Mouse (Mus musculus) neural tube, embryonic 13.5 days (tissue): ENCODE measurements around the gene Gm20547. TPM values are rescaled to one million over a fixed set of nuclear protein-coding genes. Genes with fewer than 3 reads are reported as not detected.

Experiments used
- ATAC-seq: fragments of 200-750 bp; cut with Nextera tagmentation; 2 replicates; pipeline ENCODE4 v1.8.0; 2017; ENCODE audit warnings: low read depth, mild to moderate bottlenecking, moderate TSS enrichment, moderate library complexity
- H3K27ac ChIP-seq: fragments of 300-500 bp; sonication (generic); replicated peaks from 2 replicates; pipeline ENCODE4 v1.5.1; 2015; ENCODE audit warnings: moderate library complexity, mild to moderate bottlenecking, inconsistent platforms
- H3K27me3 ChIP-seq: fragments of 300-500 bp; sonication (generic); 2 replicates; pipeline ENCODE4 v1.6.1; 2015; ENCODE audit warnings: mild to moderate bottlenecking, inconsistent platforms
- H3K36me3 ChIP-seq: fragments of 300-500 bp; sonication (generic); 2 replicates; pipeline ENCODE4 v1.6.1; 2015; ENCODE audit warnings: mild to moderate bottlenecking, inconsistent platforms
- H3K4me1 ChIP-seq: fragments of 300-500 bp; sonication (generic); replicated peaks from 2 replicates; pipeline ENCODE4 v1.6.1; 2015; ENCODE audit warnings: inconsistent platforms
- H3K4me2 ChIP-seq: fragments of 300-500 bp; sonication (generic); 2 replicates; pipeline ENCODE4 v1.6.1; 2015; ENCODE audit warnings: inconsistent platforms, mild to moderate bottlenecking, moderate library complexity
- H3K4me3 ChIP-seq: fragments of 300-500 bp; sonication (generic); 2 replicates; pipeline ENCODE4 v1.5.1; 2015; ENCODE audit warnings: mild to moderate bottlenecking, inconsistent platforms
- H3K9ac ChIP-seq: fragments of 300-500 bp; sonication (generic); 2 replicates; pipeline ENCODE4 v1.6.1; 2015; ENCODE audit warnings: moderate library complexity, mild to moderate bottlenecking, inconsistent platforms
- H3K9me3 ChIP-seq: fragments of 300-500 bp; sonication (generic); 2 replicates; pipeline ENCODE4 v1.6.1; 2016; ENCODE audit warnings: inconsistent platforms
- WGBS: fragments of 180-500 bp; shearing (Covaris S2); methylation state at CpG from one replicate; pipeline ENCODE4 v1.1.7; 2015; 5-methylcytosine and 5-hydroxymethylcytosine counted together
- polyA plus RNA-seq: library from polyadenylated mRNA; unstranded; fragments of >200 nt; fragmentation: Nextera tagmentation; extraction: Ambion mirVana; gene quantifications from 2 replicates; pipeline ENCODE4 v1.2.1, GENCODE M21; 2015

Gm20547 gene
- polyA plus RNA-seq, result not detected in 2 replicates

DNA sequence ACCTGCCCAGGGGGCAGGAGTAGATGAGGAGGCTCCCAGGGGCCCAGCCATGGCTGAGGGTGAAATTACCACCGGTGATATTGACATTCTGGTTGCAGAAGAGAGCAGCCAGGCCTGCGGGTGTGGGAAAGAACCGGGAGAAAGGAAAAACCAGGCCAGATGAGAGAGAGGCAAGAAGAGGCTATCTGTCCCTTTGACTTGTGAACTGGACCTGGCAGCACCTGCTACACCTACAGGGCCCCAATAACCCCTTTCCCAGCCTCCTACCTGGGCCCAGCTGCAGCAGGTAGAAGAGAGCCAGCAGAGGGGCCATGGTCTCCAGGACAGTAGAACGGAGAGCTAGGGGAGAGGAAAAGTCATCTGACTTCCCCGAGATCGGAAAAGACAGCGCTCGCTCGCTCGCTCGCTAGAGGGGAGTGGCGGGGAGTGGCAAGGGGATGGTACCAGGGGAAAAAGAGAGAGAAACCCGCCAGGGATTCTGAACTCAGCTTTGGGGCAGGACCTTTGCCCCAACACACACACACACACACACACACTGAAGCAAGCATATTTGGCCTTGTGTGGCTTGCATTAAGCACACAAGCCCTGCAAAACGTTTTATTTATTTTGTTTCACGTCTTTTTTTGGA is at the start of gene Gm20547:
Gene Gm20547 (minus strand): TSS at position 360 of the 628 bp plus-strand sequence.
- H3K9ac ChIP-seq, result peak within 1 kb of the TSS; percentile 45; the same call in 1 of the 2 replicates
- H3K4me2 ChIP-seq, result peak within 1 kb of the TSS; percentile 22; the same call in 1 of the 2 replicates
- WGBS, result 9% methylated on average over 15 of the region's 15 CpGs
- no peak within 1 kb of the TSS for H3K4me3 ChIP-seq
- ATAC-seq, result no peak
- no peaks in the 10 kb centered on the region for H3K4me1 ChIP-seq
- H3K27ac ChIP-seq, result no peak within 1 kb of the TSS
- no peaks in the 10 kb centered on the region for H3K9me3 ChIP-seq
- peaks cover 12% of the 10 kb centered on the region for H3K27me3 ChIP-seq
- no peaks in the 10 kb centered on the region for H3K36me3 ChIP-seq

DNA sequence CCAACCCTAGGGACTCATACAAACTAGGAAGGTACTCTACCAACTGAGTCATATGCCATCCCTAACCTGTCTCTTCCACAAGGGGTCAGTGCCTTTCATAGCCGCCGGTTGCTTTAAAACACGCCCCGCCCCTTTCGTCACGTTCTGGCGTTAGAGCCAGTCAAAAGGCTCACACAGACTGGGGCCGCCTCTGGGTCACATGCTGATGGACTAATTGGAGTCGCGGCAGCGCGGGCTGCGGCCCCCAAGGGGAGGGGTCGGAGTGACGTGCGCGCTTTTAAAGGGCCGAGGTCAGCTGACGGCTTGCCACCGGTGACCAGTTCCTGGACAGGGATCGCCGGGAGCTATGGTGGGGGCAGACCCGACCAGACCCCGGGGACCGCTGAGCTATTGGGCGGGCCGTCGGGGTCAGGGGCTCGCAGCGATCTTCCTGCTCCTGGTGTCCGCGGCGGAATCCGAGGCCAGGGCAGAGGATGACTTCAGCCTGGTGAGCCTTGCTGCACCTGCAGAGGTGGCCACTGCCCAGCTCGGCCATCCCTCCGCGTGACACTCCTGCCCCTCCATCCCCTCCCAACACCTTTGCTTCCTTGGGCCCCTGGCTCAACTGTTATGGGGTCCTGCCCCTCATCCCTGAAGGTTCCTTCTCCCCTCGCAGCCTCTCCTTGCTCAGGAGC is 49.4 kb upstream of the Gm20547 start, which contains the start of gene Neu1:
Gene Neu1 (plus strand): TSS at position 193 of the 674 bp plus-strand sequence.
- Histone ChIP-seq H3K36me3 (peaks cover 20% of the 10 kb centered on the region), H3K4me2 (peak within 1 kb of the TSS; percentile 92), H3K9me3 (no peaks in the 10 kb centered on the region), H3K9ac (peak within 1 kb of the TSS; percentile 84), H3K4me1 (peaks cover 12% of the 10 kb centered on the region), H3K27me3 (no peaks in the 10 kb centered on the region), H3K27ac (peak within 1 kb of the TSS; percentile 71), H3K4me3 (peak within 1 kb of the TSS; percentile 68)
- WGBS, result under 1% methylated on average over 36 of the region's 38 CpGs
- ATAC-seq, result peak; percentile 97

DNA sequence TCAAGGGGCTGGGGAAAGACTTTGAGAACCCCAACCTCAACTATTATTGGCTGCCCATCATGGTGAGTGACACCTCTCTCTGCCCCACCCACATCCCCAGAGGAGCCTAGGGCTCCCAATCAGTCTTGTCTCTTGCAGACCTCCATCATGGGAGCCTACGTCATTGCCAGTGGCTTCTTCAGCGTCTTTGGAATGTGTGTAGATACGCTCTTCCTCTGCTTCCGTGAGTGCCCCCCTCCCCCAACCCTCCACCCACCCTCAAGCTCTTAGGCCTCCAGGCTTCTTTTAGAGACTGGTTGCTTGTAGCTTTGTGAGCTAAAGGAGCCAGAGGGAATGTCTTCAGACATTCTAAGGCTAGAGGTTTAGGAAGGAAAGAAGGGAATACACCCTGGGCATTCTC is 47.0 kb upstream of the Gm20547 start:
- Histone ChIP-seq H3K27ac (no peak overlapping the region), H3K9me3 (no peaks in the 10 kb centered on the region), H3K4me3 (no peak overlapping the region), H3K4me2 (no peak overlapping the region), H3K9ac (no peak overlapping the region), H3K4me1 (peaks cover 12% of the 10 kb centered on the region), H3K27me3 (no peaks in the 10 kb centered on the region), H3K36me3 (peaks cover 2% of the 10 kb centered on the region; the same call in 1 of the 2 replicates)
- 72% methylated on average over 4 of the region's 4 CpGs for WGBS
- no peak for ATAC-seq

DNA sequence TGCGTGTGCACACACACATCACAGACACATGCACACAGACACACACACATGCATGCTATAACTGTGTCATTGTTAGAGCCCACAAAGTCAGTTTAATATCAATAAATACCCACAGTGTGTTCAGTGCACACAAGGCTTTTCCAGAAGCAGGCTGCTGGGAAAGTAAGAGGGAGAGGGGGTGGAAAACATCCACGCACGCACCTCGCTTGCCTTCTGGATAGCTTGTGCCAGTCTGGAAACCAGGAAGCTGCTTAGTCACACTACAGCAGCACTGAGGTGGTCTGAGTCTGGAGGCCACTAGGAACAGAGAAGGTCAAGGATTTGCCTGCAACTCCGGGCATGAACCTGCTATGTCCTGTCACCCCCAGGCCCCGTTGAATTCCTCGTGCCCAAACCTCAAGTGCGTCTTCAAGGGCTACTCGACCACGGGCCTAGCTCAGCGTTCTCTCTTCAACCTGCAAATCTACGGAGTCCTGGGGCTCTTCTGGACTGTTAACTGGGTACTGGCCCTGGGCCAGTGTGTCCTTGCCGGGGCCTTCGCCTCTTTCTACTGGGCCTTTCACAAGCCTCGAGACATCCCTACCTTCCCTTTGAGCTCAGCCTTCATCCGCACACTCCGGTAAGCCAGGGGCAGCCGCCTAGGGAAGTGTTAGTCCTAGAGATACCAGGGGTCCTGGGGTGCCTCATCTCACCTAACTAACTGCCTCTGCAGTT is 45.6 kb upstream of the Gm20547 start:
- no peaks in the 10 kb centered on the region for H3K36me3 ChIP-seq
- H3K4me3 ChIP-seq, result no peak overlapping the region
- H3K27me3 ChIP-seq, result no peaks in the 10 kb centered on the region
- H3K9ac ChIP-seq, result no peak overlapping the region
- H3K4me1 ChIP-seq, result peaks cover 11% of the 10 kb centered on the region
- no peak for ATAC-seq
- 87% methylated on average over 18 of the region's 18 CpGs for WGBS
- no peaks in the 10 kb centered on the region for H3K9me3 ChIP-seq
- H3K27ac ChIP-seq, result no peak overlapping the region
- no peak overlapping the region for H3K4me2 ChIP-seq

GRCm38 (mm10) chr17:34924258-34924657 is 42.4 kb upstream of the Gm20547 start:
- Histone ChIP-seq H3K4me1 (no peaks in the 10 kb centered on the region), H3K4me3 (no peak overlapping the region), H3K36me3 (no peaks in the 10 kb centered on the region), H3K9ac (no peak overlapping the region), H3K4me2 (no peak overlapping the region), H3K27ac (no peak overlapping the region), H3K9me3 (no peaks in the 10 kb centered on the region), H3K27me3 (no peaks in the 10 kb centered on the region)
- WGBS, result 69% methylated on average over 5 of the region's 5 CpGs
- ATAC-seq, result no peak

DNA sequence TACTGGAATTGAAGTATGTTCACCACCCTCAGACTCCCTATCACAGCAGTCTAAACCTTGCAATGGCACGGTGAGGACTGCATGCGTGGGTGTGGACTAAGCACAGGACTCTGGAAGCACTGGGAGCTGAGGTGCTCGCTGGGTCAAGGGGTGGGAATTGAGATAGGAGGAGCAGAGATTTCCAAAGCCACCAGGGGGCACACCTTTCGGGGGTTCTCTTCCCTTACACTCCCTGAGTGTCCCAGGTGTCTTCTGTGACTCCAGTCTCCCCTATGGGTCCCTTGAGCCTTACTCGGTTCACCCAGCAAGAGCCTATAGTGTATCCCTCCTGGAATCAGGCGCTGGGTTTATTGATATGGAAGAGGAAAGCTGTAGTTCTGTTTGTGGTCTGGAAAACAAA is 41.1 kb upstream of the Gm20547 start:
- no peaks in the 10 kb centered on the region for H3K27me3 ChIP-seq
- no peak overlapping the region for H3K27ac ChIP-seq
- no peak overlapping the region for H3K9ac ChIP-seq
- no peak overlapping the region for H3K4me3 ChIP-seq
- H3K36me3 ChIP-seq, result no peaks in the 10 kb centered on the region
- ATAC-seq, result no peak
- H3K4me1 ChIP-seq, result no peaks in the 10 kb centered on the region
- 54% methylated on average over 6 of the region's 6 CpGs for WGBS
- no peaks in the 10 kb centered on the region for H3K9me3 ChIP-seq
- H3K4me2 ChIP-seq, result no peak overlapping the region

DNA sequence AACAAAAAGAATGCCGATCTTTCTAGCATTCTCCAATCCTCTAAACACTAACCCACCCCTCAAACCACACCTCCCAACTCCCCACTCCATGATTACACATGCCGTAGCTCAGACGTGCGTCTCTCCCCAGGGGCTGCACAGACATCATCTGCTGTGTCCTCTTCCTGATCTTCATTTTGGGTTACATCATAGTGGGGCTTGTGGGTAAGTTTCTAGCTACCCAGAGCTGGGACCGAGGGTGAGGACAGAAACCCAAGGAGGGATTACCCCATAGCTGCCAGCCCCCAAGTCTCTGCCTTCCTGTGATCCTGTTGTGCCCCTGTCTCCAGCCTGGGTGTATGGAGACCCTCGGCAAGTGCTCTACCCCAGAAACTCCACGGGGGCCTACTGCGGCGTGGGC is 35.3 kb upstream of the Gm20547 start:
- Histone ChIP-seq H3K4me1 (no peaks in the 10 kb centered on the region; the same call in 1 of the 2 replicates), H3K9ac (no peak overlapping the region), H3K4me3 (no peak overlapping the region), H3K27ac (no peak overlapping the region), H3K4me2 (no peak overlapping the region), H3K27me3 (no peaks in the 10 kb centered on the region), H3K36me3 (peaks cover 19% of the 10 kb centered on the region), H3K9me3 (no peaks in the 10 kb centered on the region)
- no peak for ATAC-seq
- WGBS, result 81% methylated on average over 9 of the region's 9 CpGs

DNA sequence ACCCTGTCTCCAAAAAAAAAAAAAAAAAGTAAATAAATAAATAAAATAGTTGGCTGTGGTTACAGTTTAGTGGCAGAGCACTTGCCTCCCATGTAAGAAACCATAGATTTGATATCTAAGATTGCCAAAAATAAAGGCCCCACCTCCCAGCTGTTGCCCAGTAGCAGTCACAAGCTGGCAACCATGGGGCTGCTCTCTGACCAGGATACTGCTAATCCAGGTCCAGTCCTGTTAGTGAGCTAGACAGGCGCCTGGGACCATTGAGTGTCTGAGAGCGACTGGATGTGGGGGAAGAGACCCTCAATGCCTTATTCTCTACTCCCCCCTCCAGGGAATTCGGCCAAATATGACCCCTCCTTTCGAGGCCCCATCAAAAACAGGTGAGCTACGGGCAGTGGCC is 34.5 kb upstream of the Gm20547 start:
- 87% methylated on average over 5 of the region's 5 CpGs for WGBS
- Histone ChIP-seq H3K4me2 (no peak overlapping the region), H3K36me3 (peaks cover 28% of the 10 kb centered on the region), H3K9me3 (no peaks in the 10 kb centered on the region), H3K27me3 (no peaks in the 10 kb centered on the region), H3K4me1 (no peaks in the 10 kb centered on the region; the same call in 1 of the 2 replicates), H3K9ac (no peak overlapping the region), H3K4me3 (no peak overlapping the region), H3K27ac (no peak overlapping the region)
- ATAC-seq, result no peak

GRCm38 (mm10) chr17:34915410-34915831 is 33.6 kb upstream of the Gm20547 start:
- Histone ChIP-seq H3K4me1 (no peaks in the 10 kb centered on the region; the same call in 1 of the 2 replicates), H3K27me3 (no peaks in the 10 kb centered on the region), H3K4me2 (no peak overlapping the region), H3K9ac (no peak overlapping the region), H3K36me3 (peaks cover 37% of the 10 kb centered on the region), H3K27ac (no peak overlapping the region), H3K9me3 (no peaks in the 10 kb centered on the region), H3K4me3 (no peak overlapping the region)
- ATAC-seq, result no peak
- WGBS, result 16% methylated on average over 10 of the region's 11 CpGs

DNA sequence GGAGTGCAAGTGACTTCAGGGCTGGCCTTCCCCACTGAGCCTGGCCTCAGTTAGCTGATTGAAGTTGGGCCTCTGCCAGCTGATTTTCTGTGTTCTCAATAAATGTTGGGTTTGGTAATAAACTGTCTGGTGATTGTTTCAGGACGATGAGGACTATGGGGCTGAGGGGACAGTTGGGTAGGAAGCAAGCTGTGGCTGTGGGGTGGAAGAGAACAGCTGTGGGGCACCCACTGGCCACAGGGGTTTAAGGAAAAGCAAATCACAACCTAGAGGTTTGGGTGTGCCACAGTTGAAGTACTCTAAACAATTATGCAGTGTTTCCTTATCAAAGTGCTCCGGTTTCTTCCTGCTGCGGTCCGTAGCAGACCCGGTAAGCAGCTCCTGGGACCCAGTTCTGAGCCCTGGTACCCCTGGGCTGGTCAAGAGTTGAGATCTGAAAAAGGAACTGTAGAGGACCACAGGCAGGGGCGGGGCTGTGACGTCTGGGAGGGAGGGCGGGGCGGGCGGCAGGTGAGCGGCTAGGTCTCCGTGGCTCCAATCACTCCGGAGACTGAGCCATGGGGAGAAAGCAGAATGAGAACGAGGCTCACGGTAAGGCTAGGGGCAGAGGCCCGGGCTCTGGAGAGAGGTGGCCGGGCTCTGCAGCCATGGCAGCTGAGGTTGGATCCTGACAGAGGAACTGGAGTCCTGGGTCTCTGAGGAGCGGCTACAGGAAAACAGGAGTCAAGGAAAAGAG is 32.3 kb upstream of the Gm20547 start, which contains the start of gene Slc44a4:
Gene Slc44a4 (plus strand): TSS at position 537 of the 736 bp plus-strand sequence.
- Histone ChIP-seq H3K27me3 (no peaks in the 10 kb centered on the region), H3K36me3 (peaks cover 50% of the 10 kb centered on the region), H3K27ac (no peak within 1 kb of the TSS), H3K4me1 (no peaks in the 10 kb centered on the region; the same call in 1 of the 2 replicates), H3K4me2 (no peak within 1 kb of the TSS), H3K9me3 (no peaks in the 10 kb centered on the region), H3K4me3 (no peak within 1 kb of the TSS), H3K9ac (0 out of 2 replicates have a peak within 1 kb of the TSS, but pooled peaks have one; percentile 17)
- 39% methylated on average over 18 of the region's 18 CpGs for WGBS
- no peak for ATAC-seq

DNA sequence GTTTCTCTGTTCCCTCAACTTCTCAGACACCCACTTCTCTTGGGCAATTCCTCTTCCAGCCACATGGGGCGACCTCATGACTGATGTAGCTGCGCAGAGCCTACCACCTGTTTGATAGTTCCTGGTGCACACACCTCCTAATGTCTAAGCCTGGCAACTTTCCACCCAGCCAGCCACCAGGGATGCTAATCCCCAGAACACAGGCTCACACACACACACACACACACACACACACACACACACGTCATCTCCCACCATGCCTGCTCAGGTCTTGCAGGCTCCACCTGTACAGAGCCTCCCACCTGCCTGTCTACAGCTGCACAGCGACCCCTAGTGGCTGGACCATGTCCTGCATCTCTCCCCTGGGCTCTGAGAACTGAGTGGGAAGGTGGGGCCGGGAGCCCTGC is 30.1 kb upstream of the Gm20547 start:
- H3K27ac ChIP-seq, result no peak overlapping the region
- H3K4me3 ChIP-seq, result no peak overlapping the region
- peaks cover 71% of the 10 kb centered on the region for H3K36me3 ChIP-seq
- no peaks in the 10 kb centered on the region; the same call in 1 of the 2 replicates for H3K4me1 ChIP-seq
- ATAC-seq, result peak; percentile 48; the same call in 1 of the 2 replicates
- H3K9ac ChIP-seq, result no peak overlapping the region
- 42% methylated on average over 5 of the region's 5 CpGs for WGBS
- no peaks in the 10 kb centered on the region for H3K9me3 ChIP-seq
- no peak overlapping the region for H3K4me2 ChIP-seq
- no peaks in the 10 kb centered on the region for H3K27me3 ChIP-seq
